Mouse (Mus musculus): ENCODE results near the gene Reln. TPM values are rescaled to one million over a fixed set of nuclear protein-coding genes. Genes with fewer than 3 reads are reported as not detected.

Gene Reln
- polyA plus RNA-seq, 1 experiment from 2014 or later = 36.0 TPM

DNA sequence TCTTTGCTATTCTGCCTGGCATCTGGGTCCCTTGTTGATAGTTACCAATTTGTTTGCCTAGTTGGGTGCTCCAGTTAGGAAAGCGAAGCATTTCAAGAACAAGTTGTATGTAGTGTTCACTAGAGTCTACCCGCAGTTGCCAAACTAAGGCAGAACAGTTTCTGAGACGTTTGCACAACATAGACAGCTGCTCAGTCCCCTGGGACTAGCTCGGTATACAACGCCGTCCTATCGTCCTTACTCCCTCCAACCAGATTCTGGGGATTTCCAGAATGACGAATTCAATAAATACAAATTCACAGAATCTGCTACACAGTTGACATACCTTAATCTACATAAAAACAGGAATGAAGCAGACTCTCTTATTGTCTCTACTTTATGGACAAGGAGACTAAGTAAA, 335.4 kb downstream of the Reln start:
- Histone ChIP-seq H3K9ac (no peak overlapping the region), H3K27me3 (replicated peaks) (no peaks in the 10 kb centered on the region), H3K4me2 (replicated peaks) (no peak overlapping the region), H3K27ac (no peak overlapping the region), H3K9me3 (no peaks in the 10 kb centered on the region), H3K36me3 (no peaks in the 10 kb centered on the region), H3K4me3 (no peak overlapping the region), H3K4me1 (no peaks in the 10 kb centered on the region)
- ATAC-seq (ENCODE audit: low FRiP score, low read depth) = no peak
- 89% methylated on average over 8 of the region's 8 CpGs for WGBS

DNA sequence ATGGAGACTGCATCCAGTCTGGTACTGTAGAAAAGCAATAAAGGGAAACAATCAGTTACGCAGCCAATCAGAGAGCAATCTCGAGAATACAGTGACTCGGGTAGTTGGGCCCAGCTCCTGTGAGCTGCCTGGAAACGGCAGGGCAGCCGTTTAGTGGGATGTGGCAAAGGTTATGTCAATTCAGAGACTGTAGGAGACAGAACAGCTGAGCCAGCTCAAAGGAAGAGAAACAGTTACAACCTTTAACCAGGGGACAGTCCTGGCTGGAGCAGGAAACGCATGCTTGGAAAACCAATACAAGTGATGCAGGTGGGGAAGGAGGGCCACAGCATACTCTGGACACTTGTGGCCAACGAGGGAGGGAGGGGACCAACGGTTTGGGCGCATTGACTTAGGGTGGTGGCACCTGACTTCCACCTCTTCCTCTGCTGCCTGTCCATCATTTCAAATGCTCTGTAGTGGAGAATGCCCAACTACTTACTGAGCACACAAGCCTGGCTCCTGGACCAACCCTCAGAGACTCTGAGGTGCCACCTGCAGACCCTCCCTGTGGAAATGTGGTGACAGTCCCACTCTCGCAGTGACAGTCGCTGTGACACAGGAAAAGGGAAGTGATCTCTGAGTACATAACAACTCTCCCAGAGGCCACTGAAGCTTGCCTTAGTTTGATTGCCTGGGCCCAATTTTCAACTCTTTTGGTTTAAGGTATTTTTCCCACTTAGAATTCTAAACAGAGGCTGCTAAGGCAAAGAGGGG, 337.0 kb downstream of the Reln start:
- ATAC-seq (ENCODE audit: low FRiP score, low read depth) = no peak
- WGBS = 66% methylated on average over 11 of the region's 11 CpGs
- Histone ChIP-seq H3K4me2 (replicated peaks) (no peak overlapping the region), H3K36me3 (no peaks in the 10 kb centered on the region), H3K27me3 (replicated peaks) (no peaks in the 10 kb centered on the region), H3K4me3 (no peak overlapping the region), H3K4me1 (no peaks in the 10 kb centered on the region), H3K9ac (no peak overlapping the region), H3K9me3 (no peaks in the 10 kb centered on the region), H3K27ac (no peak overlapping the region)

DNA sequence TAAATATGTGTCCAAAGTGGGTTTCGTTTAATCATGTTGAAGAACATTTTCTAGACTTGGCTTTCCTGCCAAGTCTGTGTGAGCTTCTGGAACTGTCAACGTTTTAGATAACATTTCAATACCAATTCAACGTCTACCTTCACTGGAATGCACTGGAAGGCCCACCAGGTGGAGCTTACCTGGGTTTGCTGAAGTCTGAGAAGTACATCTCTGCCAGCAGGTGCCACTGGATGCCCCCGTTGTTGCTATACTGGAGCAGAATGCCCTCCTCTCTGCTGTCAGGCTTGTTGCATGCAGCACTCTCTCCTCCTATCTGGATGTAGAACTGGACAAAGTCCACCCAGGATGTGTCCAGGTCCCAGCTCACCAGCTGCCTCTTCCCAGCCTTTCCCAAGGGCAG, 340.6 kb downstream of the Reln start:
- no peak overlapping the region for H3K4me2 ChIP-seq (replicated peaks)

DNA sequence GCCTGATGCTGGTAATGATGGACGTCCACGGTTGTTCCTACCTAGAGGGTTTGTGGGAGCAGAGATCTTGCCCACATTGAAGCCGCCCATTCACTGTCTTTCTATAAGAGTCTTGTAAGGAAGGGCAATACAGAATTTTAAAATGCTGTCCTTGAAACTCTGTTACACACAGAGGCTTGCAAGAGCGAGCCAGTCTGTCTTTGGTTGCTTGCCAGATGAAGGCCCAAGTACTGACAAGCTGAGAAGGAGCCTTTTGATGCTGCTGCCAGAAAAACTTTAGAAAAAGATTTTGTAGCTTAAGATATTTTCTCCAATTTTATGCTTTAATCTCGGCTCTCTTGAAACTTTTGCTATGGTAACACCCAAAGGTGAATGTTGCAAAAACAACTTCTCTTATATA, 356.8 kb downstream of the Reln start:
- Histone ChIP-seq H3K27me3 (replicated peaks) (no peaks in the 10 kb centered on the region), H3K4me2 (replicated peaks) (no peak overlapping the region), H3K27ac (no peak overlapping the region), H3K9ac (no peak overlapping the region), H3K36me3 (no peaks in the 10 kb centered on the region), H3K4me1 (no peaks in the 10 kb centered on the region), H3K4me3 (no peak overlapping the region), H3K9me3 (no peaks in the 10 kb centered on the region)
- ATAC-seq (ENCODE audit: low FRiP score, low read depth) = no peak
- 92% methylated on average over 5 of the region's 5 CpGs for WGBS

More for the DNA sequence above, 340.6 kb downstream of the Reln start:
- ATAC-seq (ENCODE audit: low FRiP score, low read depth) = no peak
- Histone ChIP-seq H3K27ac (no peak overlapping the region), H3K27me3 (replicated peaks) (no peaks in the 10 kb centered on the region), H3K9ac (no peak overlapping the region), H3K4me1 (no peaks in the 10 kb centered on the region), H3K4me3 (no peak overlapping the region), H3K36me3 (no peaks in the 10 kb centered on the region), H3K9me3 (no peaks in the 10 kb centered on the region)
- WGBS = 92% methylated on average over 4 of the region's 4 CpGs

DNA sequence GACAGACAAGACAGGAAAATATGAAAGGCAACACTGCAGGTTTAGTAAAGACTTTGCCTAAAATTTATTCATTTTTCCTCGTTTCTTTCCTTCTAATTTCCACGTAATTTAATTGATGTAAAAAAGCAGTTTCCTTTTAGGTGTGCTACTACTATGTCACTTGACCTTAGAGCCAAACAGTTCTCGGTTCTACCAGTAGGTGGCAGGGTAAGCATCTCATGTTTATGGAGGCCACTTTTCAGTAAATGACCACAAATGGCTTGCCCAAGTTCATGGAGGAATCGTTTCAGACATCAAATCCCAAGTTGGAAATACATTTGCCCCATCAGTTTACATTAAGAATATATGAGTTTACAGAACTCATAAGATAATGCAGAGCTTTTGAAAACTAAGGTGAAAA, 358.2 kb downstream of the Reln start:
- ATAC-seq (ENCODE audit: low FRiP score, low read depth) = no peak
- Histone ChIP-seq H3K4me3 (no peak overlapping the region), H3K9me3 (no peaks in the 10 kb centered on the region), H3K4me2 (replicated peaks) (no peak overlapping the region), H3K4me1 (no peaks in the 10 kb centered on the region), H3K36me3 (no peaks in the 10 kb centered on the region), H3K27me3 (replicated peaks) (no peaks in the 10 kb centered on the region), H3K9ac (no peak overlapping the region), H3K27ac (no peak overlapping the region)
- 54% methylated on average over 4 of the region's 4 CpGs for WGBS

DNA sequence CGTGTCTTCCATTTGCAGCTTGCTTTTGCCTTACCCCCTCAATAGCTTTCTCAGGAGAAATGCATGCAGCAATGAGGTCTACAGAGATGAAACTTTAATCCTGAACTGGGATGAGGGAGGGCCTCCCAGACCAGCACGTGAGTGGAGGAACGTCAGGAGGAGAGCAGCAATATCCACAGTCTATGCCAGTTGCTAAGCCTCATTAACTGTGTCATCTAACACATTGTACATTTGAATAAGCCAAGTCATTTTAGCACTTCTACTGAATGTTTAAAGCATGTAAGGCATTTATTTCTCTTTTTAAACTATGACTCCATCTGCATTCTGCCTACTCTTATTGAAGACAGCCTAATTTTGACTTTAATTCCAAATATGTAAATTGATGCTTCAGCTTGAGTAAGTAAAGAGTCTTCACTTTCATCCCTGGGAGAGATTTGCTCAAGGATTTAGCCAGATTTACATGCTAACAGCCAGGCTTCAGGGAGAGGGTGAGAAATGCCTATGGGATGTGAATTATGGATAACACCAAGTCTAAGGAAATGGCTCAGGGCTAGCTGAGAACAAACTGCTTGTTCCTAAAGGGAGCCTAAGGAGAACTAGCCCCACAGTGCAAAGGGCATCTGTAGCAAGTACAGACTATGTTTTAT, 361.4 kb downstream of the Reln start:
- H3K9me3 ChIP-seq = no peaks in the 10 kb centered on the region
- H3K4me2 ChIP-seq (replicated peaks) = no peak overlapping the region
- 63% methylated on average over 3 of the region's 3 CpGs for WGBS
- no peaks in the 10 kb centered on the region for H3K4me1 ChIP-seq
- H3K9ac ChIP-seq = no peak overlapping the region
- no peak overlapping the region for H3K27ac ChIP-seq
- H3K4me3 ChIP-seq = no peak overlapping the region
- ATAC-seq (ENCODE audit: low FRiP score, low read depth) = no peak
- H3K36me3 ChIP-seq = no peaks in the 10 kb centered on the region
- no peaks in the 10 kb centered on the region for H3K27me3 ChIP-seq (replicated peaks)

DNA sequence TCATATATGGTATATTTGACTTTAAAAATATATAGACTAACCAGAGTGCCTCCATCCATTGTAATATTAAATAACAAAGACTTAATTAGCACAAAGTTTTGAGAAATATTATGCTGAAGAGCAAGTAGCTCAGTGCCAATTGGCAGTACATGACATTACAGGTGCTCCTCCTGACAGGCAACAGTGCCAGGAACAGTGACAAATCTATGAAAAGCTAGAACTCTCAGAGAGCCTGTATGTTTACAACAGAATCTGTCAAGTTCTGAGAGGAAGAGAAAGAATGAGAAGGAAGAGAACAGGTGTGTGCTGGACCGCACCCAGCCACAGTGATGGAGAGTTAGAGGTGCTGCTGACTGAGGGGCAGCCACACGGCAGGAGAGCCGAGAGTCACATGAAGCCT, 363.3 kb downstream of the Reln start:
- Histone ChIP-seq H3K9ac (no peak overlapping the region), H3K4me1 (no peaks in the 10 kb centered on the region), H3K27me3 (replicated peaks) (no peaks in the 10 kb centered on the region), H3K36me3 (no peaks in the 10 kb centered on the region; the same call in 1 of the 2 replicates), H3K27ac (no peak overlapping the region), H3K9me3 (no peaks in the 10 kb centered on the region), H3K4me3 (no peak overlapping the region), H3K4me2 (replicated peaks) (no peak overlapping the region)
- no peak for ATAC-seq (ENCODE audit: low FRiP score, low read depth)
- 89% methylated on average over 3 of the region's 3 CpGs for WGBS

DNA sequence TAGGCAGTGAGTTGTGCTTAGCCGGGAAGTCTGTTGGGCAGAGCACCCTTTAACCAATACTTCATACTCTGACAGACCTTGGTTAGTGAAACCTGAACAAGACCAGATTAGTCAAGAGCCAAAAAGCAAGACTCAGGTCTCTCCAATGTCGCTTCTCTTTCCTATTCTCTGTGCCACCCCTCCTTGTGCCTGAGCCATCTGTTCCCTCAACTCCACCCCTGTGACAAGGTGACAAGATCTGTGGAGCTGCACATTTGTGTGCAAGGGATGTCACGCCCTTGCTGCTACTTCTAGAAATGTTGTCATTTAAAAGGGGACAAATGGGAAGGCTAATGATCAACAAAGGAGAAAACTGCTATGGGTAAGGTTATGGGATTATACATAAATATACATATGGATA, 364.0 kb downstream of the Reln start:
- H3K4me1 ChIP-seq = no peaks in the 10 kb centered on the region
- H3K27ac ChIP-seq = no peak overlapping the region
- no peaks in the 10 kb centered on the region for H3K27me3 ChIP-seq (replicated peaks)
- no peak overlapping the region for H3K4me2 ChIP-seq (replicated peaks)
- WGBS = 80% methylated on average over 3 of the region's 3 CpGs
- H3K9me3 ChIP-seq = no peaks in the 10 kb centered on the region
- H3K9ac ChIP-seq = no peak overlapping the region
- no peak overlapping the region for H3K4me3 ChIP-seq
- H3K36me3 ChIP-seq = no peaks in the 10 kb centered on the region; the same call in 1 of the 2 replicates
- ATAC-seq (ENCODE audit: low FRiP score, low read depth) = no peak

DNA sequence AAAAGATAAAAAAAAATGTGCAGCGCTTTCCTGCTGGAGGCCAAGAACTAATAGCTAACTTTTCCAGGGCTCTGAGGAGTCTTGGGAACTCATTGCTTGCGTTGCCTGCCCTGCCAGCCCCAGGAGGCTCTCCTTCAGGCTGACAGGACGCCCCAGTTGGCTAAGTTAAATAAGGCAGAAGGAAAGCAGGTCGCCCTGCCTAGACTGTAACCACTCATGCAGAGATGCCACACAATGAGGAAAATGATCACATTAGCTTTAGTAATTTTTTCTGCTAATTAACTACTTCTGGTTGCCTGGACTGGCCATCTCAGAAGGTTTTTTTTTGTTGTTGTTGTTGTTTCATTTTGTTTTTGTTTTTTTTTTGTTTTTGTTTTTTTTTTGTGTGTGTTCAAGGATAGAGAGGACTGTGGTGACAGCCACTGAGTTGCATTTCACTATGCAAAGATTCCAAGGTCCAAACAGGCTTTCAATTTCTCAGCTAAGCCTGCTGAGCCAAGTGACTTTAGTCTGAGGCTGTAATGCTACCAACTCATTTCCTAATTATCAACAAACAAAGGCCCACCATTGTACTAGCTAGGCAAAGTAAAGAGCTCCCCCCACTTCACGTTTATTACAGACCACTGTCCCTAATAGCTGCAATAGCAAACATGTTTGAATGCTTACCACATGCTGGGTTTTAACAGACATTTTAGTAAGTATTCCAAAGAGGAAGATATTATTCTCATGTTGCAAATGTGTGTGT, 371.1 kb downstream of the Reln start:
- no peaks in the 10 kb centered on the region for H3K9me3 ChIP-seq
- no peak overlapping the region for H3K9ac ChIP-seq
- 29% methylated on average over 5 of the region's 5 CpGs for WGBS
- no peaks in the 10 kb centered on the region for H3K4me1 ChIP-seq
- H3K36me3 ChIP-seq = no peaks in the 10 kb centered on the region; the same call in 1 of the 2 replicates
- H3K4me3 ChIP-seq = no peak overlapping the region
- ATAC-seq (ENCODE audit: low FRiP score, low read depth) = no peak
- H3K27ac ChIP-seq = no peak overlapping the region
- H3K27me3 ChIP-seq (replicated peaks) = no peaks in the 10 kb centered on the region
- no peak overlapping the region for H3K4me2 ChIP-seq (replicated peaks)

DNA sequence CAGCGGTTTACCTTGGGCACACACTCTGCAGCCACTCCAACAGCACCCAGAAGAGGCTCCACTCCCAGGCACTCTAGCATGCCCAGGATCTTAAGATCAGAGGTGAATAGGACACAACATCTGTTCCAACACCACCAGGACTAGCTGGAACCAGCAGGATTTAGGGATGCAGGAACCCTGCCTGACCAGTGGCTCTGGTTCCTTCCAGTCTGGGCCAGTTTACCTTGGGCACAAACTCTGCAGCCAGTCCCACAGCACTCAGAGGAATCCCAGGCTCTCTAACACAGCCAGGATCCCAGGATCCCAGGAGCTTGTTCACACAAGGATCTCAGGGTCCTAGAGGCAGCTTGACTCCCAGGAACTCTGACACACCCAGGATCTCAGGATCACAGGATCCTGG, 382.7 kb downstream of the Reln start:
- WGBS = 90% methylated on average over 1 of the region's 1 CpGs
- Histone ChIP-seq H3K27ac (no peak overlapping the region), H3K9ac (no peak overlapping the region), H3K4me2 (replicated peaks) (no peak overlapping the region), H3K4me1 (no peaks in the 10 kb centered on the region), H3K36me3 (no peaks in the 10 kb centered on the region), H3K4me3 (no peak overlapping the region), H3K27me3 (replicated peaks) (no peaks in the 10 kb centered on the region), H3K9me3 (no peaks in the 10 kb centered on the region)
- no peak for ATAC-seq (ENCODE audit: low FRiP score, low read depth)

DNA sequence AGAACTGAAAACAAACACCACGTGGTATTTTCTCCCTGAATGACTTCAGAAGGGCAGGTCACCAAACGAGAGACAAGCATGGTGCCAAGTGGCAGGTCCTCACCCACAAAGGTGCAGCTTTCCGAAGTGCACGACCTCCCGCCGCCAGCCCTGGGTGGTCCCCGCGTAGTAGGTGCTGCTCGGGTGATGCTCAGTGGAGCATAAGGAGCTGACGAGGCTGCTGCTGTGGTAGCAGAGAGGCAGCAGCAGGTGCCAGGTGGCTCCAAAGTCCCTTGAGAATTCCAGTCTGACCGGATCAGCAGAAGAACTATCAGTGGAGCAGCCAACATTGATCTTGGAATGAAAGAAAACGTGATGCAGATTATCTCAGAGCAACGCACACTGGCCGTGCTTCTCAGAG, 384.4 kb downstream of the Reln start:
- Histone ChIP-seq H3K4me2 (replicated peaks) (no peak overlapping the region), H3K27me3 (replicated peaks) (no peaks in the 10 kb centered on the region), H3K4me3 (no peak overlapping the region), H3K4me1 (no peaks in the 10 kb centered on the region), H3K9ac (no peak overlapping the region), H3K9me3 (no peaks in the 10 kb centered on the region), H3K36me3 (no peaks in the 10 kb centered on the region), H3K27ac (no peak overlapping the region)
- WGBS = 77% methylated on average over 14 of the region's 14 CpGs
- ATAC-seq (ENCODE audit: low FRiP score, low read depth) = no peak

DNA sequence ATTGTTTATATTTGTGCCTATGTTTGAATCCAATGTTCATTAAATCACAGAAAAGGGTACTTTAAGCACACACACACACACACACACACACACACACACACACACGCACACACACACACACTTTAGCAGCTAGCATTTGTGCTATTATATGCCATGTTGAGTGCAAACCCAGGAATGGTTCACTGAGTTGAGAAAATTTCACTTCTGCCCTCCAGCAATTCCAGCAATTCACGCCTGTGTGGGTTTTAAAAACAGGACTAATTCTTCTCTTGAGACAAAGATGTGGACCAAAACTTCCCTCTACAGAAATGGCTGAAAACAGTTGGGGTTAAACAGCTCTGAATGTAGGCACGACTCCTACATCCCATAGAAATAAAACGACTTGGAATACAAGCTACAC, 386.9 kb downstream of the Reln start:
- WGBS = 72% methylated on average over 4 of the region's 4 CpGs
- H3K4me1 ChIP-seq = no peaks in the 10 kb centered on the region
- no peaks in the 10 kb centered on the region for H3K9me3 ChIP-seq
- no peak overlapping the region for H3K27ac ChIP-seq
- no peak for ATAC-seq (ENCODE audit: low FRiP score, low read depth)
- H3K27me3 ChIP-seq (replicated peaks) = no peaks in the 10 kb centered on the region
- no peak overlapping the region for H3K4me2 ChIP-seq (replicated peaks)
- H3K9ac ChIP-seq = no peak overlapping the region
- H3K36me3 ChIP-seq = no peaks in the 10 kb centered on the region
- H3K4me3 ChIP-seq = no peak overlapping the region

Data from neural tube, embryonic 12.5 days (tissue).